Mouse (Mus musculus) lung, adult 2 months (tissue): Measurements from ENCODE around the gene Zbtb4. TPM values are rescaled to one million over a fixed set of nuclear protein-coding genes. Genes with fewer than 3 reads are reported as not detected.

Source experiments
- DNase-seq: peaks from one replicate; pipeline ENCODE4 v3.0.0; 2022
- H3K4me1 ChIP-seq: fragments of 200-500 bp; 2 replicates; pipeline ENCODE4 v1.6.1; 2011; ENCODE audit warnings: low read length; ENCODE audit not compliant: control insufficient read depth, insufficient read depth
- H3K4me3 ChIP-seq: fragments of 200-500 bp; replicated peaks from 2 replicates; pipeline ENCODE3; 2011; ENCODE audit warnings: low read depth, mild to moderate bottlenecking, control low read depth, low read length; ENCODE audit errors: extremely low read depth
- CTCF ChIP-seq: fragments of 200-500 bp; IDR thresholded peaks from 2 replicates; pipeline ENCODE4 v1.5.1; 2011; ENCODE audit warnings: mild to moderate bottlenecking, low read length, control low read depth; ENCODE audit not compliant: insufficient read depth
- POLR2A ChIP-seq: fragments of 200-500 bp; IDR thresholded peaks from 2 replicates; pipeline ENCODE4 v1.6.1; 2011; ENCODE audit warnings: low read depth, mild to moderate bottlenecking, control low read depth, low read length, borderline replicate concordance; ENCODE audit errors: extremely low read depth
- WGBS: fragments of 180-500 bp; shearing (Covaris S2); methylation state at CpG from one replicate; pipeline ENCODE4 v1.1.7; 2018; 5-methylcytosine and 5-hydroxymethylcytosine counted together
- polyA plus RNA-seq: library from polyadenylated mRNA; depleted of rRNA; stranded (reverse); fragments of >200 nt; gene quantifications from 2 replicates; pipeline ENCODE4 v1.2.3, GENCODE M21; 2012

The Zbtb4 gene
- polyA plus RNA-seq, 1 experiment, result 104 TPM

GRCm38 (mm10) chr11:69751635-69752034, 14.1 kb upstream of the Zbtb4 start:
- no peak for TF ChIP-seq CTCF
- no peak for TF ChIP-seq POLR2A
- Histone ChIP-seq H3K4me3 (no peak overlapping the region), H3K4me1 (peaks cover 6% of the 10 kb centered on the region)
- 52% methylated on average over 3 of the region's 3 CpGs for WGBS
- DNase-seq, result no peak

GRCm38 (mm10) chr11:69752686-69753085, 13.0 kb upstream of the Zbtb4 start:
- H3K4me3 ChIP-seq, result no peak overlapping the region
- DNase-seq, result no peak
- TF ChIP-seq POLR2A, result no peak
- TF ChIP-seq CTCF, result no peak
- H3K4me1 ChIP-seq, result peaks cover 6% of the 10 kb centered on the region

- TF ChIP-seq CTCF, result no peak
- TF ChIP-seq POLR2A, result no peak
- no peak overlapping the region for H3K4me3 ChIP-seq
- peaks cover 6% of the 10 kb centered on the region for H3K4me1 ChIP-seq
- WGBS, result 79% methylated on average over 5 of the region's 5 CpGs
- no peak for DNase-seq
These were observed 11.5 kb upstream of the Zbtb4 start for GRCm38 (mm10) chr11:69754233-69754632.

- Histone ChIP-seq H3K4me3 (no peak overlapping the region), H3K4me1 (peaks cover 6% of the 10 kb centered on the region)
- no peak for DNase-seq
- TF ChIP-seq POLR2A, result no peak
- WGBS, result 24% methylated on average over 3 of the region's 3 CpGs
These were observed 11.0 kb upstream of the Zbtb4 start for GRCm38 (mm10) chr11:69754701-69755100.

DNA sequence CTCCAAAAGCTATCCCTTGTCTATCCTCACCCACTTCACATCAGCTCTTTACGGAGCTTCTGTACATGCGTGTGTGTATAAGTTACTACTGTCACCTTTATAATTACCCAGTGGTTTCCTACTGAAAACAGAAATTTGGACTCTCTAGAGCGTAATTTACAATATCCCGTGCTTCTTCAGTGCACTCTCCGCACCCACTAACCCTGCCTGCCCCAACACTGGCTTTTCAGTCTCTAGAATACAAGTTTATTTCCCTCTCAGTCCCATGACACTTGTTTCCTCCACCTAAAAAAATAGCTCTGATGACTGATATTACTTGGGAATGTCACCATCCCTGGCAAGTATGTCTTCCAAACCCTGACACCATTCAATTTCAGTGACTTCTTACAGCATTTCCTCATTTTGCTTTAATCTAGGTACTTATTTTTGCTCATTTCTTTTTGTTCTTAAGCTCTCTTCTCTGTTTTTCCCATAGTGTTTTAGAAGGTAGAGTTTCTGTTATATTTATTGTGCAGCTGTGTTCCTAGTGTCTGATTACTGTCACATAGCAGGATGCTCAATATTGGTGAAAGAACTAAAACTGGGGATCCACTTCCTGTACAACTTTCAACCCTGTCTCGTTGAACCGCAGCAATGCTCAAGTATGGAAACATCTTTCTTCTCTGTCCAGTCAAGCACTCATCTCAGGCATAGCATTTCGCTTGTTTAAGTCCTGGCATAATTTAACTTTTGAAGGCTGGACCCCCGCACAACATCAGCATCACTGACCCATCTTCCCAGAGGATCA, 8.2 kb upstream of the Zbtb4 start:
- WGBS, result 29% methylated on average over 9 of the region's 9 CpGs
- H3K4me1 ChIP-seq, result peaks cover 9% of the 10 kb centered on the region
- no peak for DNase-seq
- peak overlapping the region; percentile 74 for H3K4me3 ChIP-seq
- TF ChIP-seq CTCF (no peak), POLR2A (no peak)

GRCm38 (mm10) chr11:69758090-69758456, 7.6 kb upstream of the Zbtb4 start:
- peak; percentile 97 for DNase-seq
- WGBS, result 0% methylated on average over 26 of the region's 26 CpGs

DNA sequence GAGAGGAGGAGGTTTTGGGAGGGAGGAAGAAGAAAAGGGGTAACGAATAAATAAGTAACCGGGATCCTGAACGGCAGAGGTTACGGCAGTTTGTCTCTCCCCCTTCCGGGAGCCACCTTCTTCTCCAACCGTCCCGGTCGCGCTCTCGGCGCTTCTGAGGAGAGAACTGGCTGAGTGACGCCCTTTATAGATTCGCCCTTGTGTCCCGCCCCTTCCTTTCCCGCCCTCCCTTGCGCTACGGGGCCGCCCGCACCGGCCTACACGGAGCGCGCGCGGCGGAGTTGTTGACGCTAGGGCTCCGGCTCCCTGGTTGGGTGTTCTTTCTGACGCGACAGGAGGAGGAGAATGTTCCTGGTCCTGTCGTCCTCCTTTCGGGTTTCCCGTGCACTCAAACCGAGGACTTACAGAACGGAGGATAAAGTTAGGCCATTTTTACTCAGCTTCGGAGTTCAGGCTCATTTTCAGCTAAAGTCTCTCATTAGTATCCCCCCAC, 7.2 kb upstream of the Zbtb4 start, which contains the start of gene Polr2a:
Gene Polr2a, minus strand, starts transcription at position 160 of the 493 bp plus-strand sequence.
- peak; percentile 96 for DNase-seq
- TF ChIP-seq POLR2A, result peak; percentile 100
- no peak for TF ChIP-seq CTCF
- Histone ChIP-seq H3K4me3 (peak within 1 kb of the TSS; percentile 81), H3K4me1 (peaks cover 9% of the 10 kb centered on the region)
- WGBS, result under 1% methylated on average over 36 of the region's 36 CpGs

More at GRCm38 (mm10) chr11:69758090-69758456, 7.6 kb upstream of the Zbtb4 start:
- peaks cover 9% of the 10 kb centered on the region for H3K4me1 ChIP-seq
- peak overlapping the region; percentile 74 for H3K4me3 ChIP-seq
- no peak for TF ChIP-seq CTCF
- TF ChIP-seq POLR2A, result no peak

DNA sequence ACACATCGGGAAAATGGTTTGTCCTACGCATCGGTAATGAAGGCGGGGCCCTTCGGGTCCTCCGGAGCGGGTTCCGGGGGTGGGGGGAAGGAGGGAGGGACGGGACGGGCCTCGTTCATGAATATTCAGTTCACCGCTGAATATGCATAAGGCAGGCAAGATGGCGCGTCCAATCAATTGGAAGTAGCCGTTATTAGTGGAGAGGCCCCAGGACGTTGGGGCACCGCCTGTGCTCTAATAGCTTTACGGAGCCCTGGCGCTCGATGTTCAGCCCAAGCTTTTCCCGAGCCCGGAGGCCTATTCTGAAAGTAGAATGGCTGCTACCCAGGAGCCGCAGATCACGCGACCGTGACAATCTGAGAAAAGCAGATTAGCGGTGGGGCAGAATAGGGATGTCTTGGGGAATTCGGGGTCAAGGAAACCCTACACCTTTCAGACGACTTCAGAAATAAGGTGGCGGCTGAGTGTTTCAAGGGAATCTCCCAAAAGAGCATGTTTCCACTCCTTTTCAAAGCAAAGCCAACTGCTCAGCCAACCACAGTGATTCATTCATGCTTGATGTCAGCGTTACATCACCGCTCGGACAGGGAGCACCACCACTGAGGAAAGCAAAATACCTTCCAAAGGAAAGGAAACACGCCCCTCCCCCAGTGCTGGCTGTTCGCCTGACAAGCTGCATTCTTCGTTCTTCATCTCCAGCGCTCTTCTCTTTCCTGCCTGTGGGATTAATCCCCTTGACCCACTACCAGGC, 6.6 kb upstream of the Zbtb4 start:
- WGBS, result under 1% methylated on average over 37 of the region's 37 CpGs
- Histone ChIP-seq H3K4me1 (peaks cover 9% of the 10 kb centered on the region), H3K4me3 (peak overlapping the region; percentile 81)
- TF ChIP-seq CTCF, result no peak
- TF ChIP-seq POLR2A, result peak; percentile 87; the same call in 1 of the 2 replicates
- DNase-seq, result peak; percentile 87

- peaks cover 11% of the 10 kb centered on the region for H3K4me1 ChIP-seq
- WGBS, result 81% methylated on average over 14 of the region's 14 CpGs
- no peak overlapping the region for H3K4me3 ChIP-seq
- TF ChIP-seq POLR2A (no peak), CTCF (no peak)
- no peak for DNase-seq
These were observed 5.4 kb upstream of the Zbtb4 start for GRCm38 (mm10) chr11:69760160-69760900.
